ENCODE assay signal across 14 mouse cellular contexts in genomic region chr11:68707881-68708582, GRCm38 (mm10).
"Had no signal": no experiment of that assay in that cellular context is flagged by ENCODE, and none has a peak within 500 bp of the region (broad histone marks: within the 10 kb centered on the region; RNA-seq: fewer than 3 reads in every experiment).

No protein-coding gene starts in this region.

- DNase-seq: left cerebral cortex, postnatal 4 days; lung, embryonic 14.5 days; lung, postnatal 10 days; right cerebral cortex, postnatal 14 days; thymus, adult 2 months; thymus, postnatal 25 days had no signal

- H3K27ac ChIP-seq: kidney, embryonic 15.5 days; limb, embryonic 13.5 days; liver, embryonic 15.5 days; stomach, embryonic 15.5 days had no signal

- H3K4me1 ChIP-seq: midbrain, embryonic 12.5 days had no signal

- H3K4me2 ChIP-seq: kidney, embryonic 15.5 days; limb, embryonic 13.5 days; liver, embryonic 11.5 days; liver, embryonic 15.5 days; lung, embryonic 14.5 days; midbrain, embryonic 12.5 days; neural tube, embryonic 13.5 days; stomach, embryonic 15.5 days had no signal

- H3K9ac ChIP-seq: kidney, embryonic 15.5 days; limb, embryonic 13.5 days; liver, embryonic 15.5 days; lung, embryonic 14.5 days; midbrain, embryonic 12.5 days; neural tube, embryonic 13.5 days; stomach, embryonic 15.5 days had no signal

- H3K4me3 ChIP-seq: kidney, embryonic 15.5 days; limb, embryonic 13.5 days; liver, embryonic 15.5 days; midbrain, embryonic 12.5 days; neural tube, embryonic 13.5 days; stomach, embryonic 15.5 days had no signal

- ATAC-seq: midbrain, embryonic 16.5 days had no signal

- H3K27me3 ChIP-seq: kidney, embryonic 15.5 days; limb, embryonic 13.5 days; liver, embryonic 15.5 days; midbrain, embryonic 12.5 days; neural tube, embryonic 13.5 days; stomach, embryonic 15.5 days had no signal

- H3K9me3 ChIP-seq: liver, embryonic 15.5 days; midbrain, embryonic 12.5 days; neural tube, embryonic 13.5 days; stomach, embryonic 15.5 days had no signal
